ENCODE assay signal across 26 mouse cellular contexts in the genomic region with DNA sequence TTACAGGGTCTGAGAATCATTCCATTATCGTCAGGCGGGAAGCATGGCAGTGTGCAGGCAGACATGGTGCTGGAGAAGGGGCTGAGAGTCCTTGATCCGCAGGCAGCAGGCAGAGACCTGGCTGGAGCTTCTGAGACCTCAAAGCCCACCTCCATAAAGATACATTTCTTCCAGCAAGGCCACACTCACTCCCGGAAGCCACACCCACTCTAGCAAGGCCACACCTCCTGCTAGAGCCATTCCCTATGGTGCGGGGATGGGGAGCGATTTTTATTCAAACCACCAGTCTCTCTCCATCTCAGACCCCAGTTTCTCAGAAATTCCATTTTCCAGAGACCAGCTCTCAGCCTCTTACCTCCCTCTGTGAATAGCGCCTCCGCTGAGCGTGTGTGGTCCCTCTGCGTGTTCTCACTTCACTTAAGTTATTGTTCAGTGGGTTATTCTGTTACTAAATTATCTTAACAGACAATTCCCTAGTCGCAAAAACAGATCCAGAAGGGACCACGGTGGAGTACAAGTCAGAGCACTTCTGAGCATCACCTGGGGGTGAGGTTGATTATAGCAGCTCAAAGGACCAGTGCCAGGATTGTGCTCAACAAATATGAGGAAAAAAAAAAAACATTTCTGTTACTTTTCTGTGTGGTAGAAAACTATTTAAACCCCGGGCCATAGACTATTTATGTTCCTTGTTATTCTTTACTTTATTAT. TPM values are rescaled to one million over a fixed set of nuclear protein-coding genes. Genes with fewer than 3 reads are reported as not detected.
DNase-seq lines count a peak whose midpoint lies in the region; ATAC-seq and TF ChIP-seq lines count a peak whose summit lies in the region.
"Had no signal": no experiment of that assay in that cellular context is flagged by ENCODE, and none has a peak within 500 bp of the region (broad histone marks: within the 10 kb centered on the region; RNA-seq: fewer than 3 reads in every experiment).

No protein-coding gene starts in this region.

- no peaks in the 10 kb centered on the region for H3K36me3 ChIP-seq in hindbrain, postnatal 0 days (ENCODE audit: insufficient read depth, low read length)
- no peaks in the 10 kb centered on the region for H3K36me3 ChIP-seq in hindbrain, embryonic 12.5 days
- no peaks in the 10 kb centered on the region for H3K36me3 ChIP-seq in MEL (ENCODE audit: control insufficient read depth in 1 of 2, insufficient read depth in 2 of 2, low read length in 2 of 2)
- H3K36me3 ChIP-seq in limb, embryonic 15.5 days = no peaks in the 10 kb centered on the region

- no peak for TF ChIP-seq RAD21 in MEL (IDR thresholded peaks at IDR 0.05; ENCODE audit: low read depth, low read length)

- ATAC-seq in hindbrain, postnatal 0 days = no peak
- no peak for ATAC-seq in hindbrain, embryonic 12.5 days (ENCODE audit: low FRiP score)
- no peak for ATAC-seq in limb, embryonic 15.5 days (ENCODE audit: insufficient number of reproducible peaks, low FRiP score, low TSS enrichment, low read depth)
- ATAC-seq in frontal cortex, adult (ENCODE audit: low TSS enrichment) = no peak
- ATAC-seq: liver, embryonic 12.5 days; lung, postnatal 0 days; midbrain, embryonic 16.5 days; Patski had no signal

- no peak overlapping the region for H3K9ac ChIP-seq in hindbrain, postnatal 0 days (replicated peaks; ENCODE audit: low read length)
- no peak overlapping the region for H3K9ac ChIP-seq in hindbrain, embryonic 12.5 days
- no peak overlapping the region for H3K9ac ChIP-seq in MEL (ENCODE audit: control insufficient read depth, low read depth, low read length, poor library complexity, severe bottlenecking)
- no peak overlapping the region for H3K9ac ChIP-seq in limb, embryonic 15.5 days
- H3K9ac ChIP-seq: liver, embryonic 12.5 days had no signal

- H3K27ac ChIP-seq in hindbrain, postnatal 0 days = no peak overlapping the region
- no peak overlapping the region for H3K27ac ChIP-seq in hindbrain, embryonic 12.5 days
- no peak overlapping the region for H3K27ac ChIP-seq in MEL (ENCODE audit: control insufficient read depth, low read depth, low read length)
- H3K27ac ChIP-seq in limb, embryonic 15.5 days = no peak overlapping the region
- H3K27ac ChIP-seq: liver, embryonic 12.5 days; stomach, postnatal 0 days had no signal

- no peak for TF ChIP-seq EP300 in MEL (IDR thresholded peaks at IDR 0.05; ENCODE audit: low read depth in 1 of 2, low read length in 2 of 2)

- no peaks in the 10 kb centered on the region for H3K4me1 ChIP-seq in hindbrain, postnatal 0 days (ENCODE audit: insufficient read depth, low read length)
- H3K4me1 ChIP-seq in hindbrain, embryonic 12.5 days = no peaks in the 10 kb centered on the region
- no peaks in the 10 kb centered on the region for H3K4me1 ChIP-seq in MEL (ENCODE audit: control insufficient read depth in 1 of 2, insufficient read depth in 2 of 2, low read length in 2 of 2)
- H3K4me1 ChIP-seq in limb, embryonic 15.5 days = peaks cover 4% of the 10 kb centered on the region; the same call in 1 of the 2 replicates
- H3K4me1 ChIP-seq: liver, embryonic 12.5 days had no signal

- H3K4me2 ChIP-seq in hindbrain, postnatal 0 days (ENCODE audit: low read depth, low read length) = 0 out of 2 replicates have a peak overlapping the region, but pooled peaks have one; percentile 0
- H3K4me2 ChIP-seq in hindbrain, embryonic 12.5 days (replicated peaks) = no peak overlapping the region
- peak overlapping the region; percentile 5; the same call in 1 of the 2 replicates for H3K4me2 ChIP-seq in limb, embryonic 15.5 days
- H3K4me2 ChIP-seq: liver, embryonic 12.5 days had no signal

- no peak for TF ChIP-seq CTCF in hindbrain, postnatal 0 days (IDR thresholded peaks at IDR 0.05; ENCODE audit: low read depth)
- TF ChIP-seq CTCF in MEL (IDR thresholded peaks at IDR 0.05 in 2 of 3, conservative IDR thresholded peaks at IDR 0.05 in 1 of 3; ENCODE audit: control insufficient read depth in 1 of 3, insufficient read depth in 1 of 3, low read depth in 2 of 3, low read length in 3 of 3, poor library complexity in 1 of 3, severe bottlenecking in 1 of 3) = no peak

- peak; percentile 25 for DNase-seq in embryo, embryonic 10 days (ENCODE audit: low spot score)
- no peak for DNase-seq in embryo, embryonic 9.5 days (ENCODE audit: extremely low spot score)
- no peak for DNase-seq in hindbrain, postnatal 0 days (ENCODE audit: low spot score)
- DNase-seq in MEL (ENCODE audit: low read depth, low spot score) = peak; percentile 39
- DNase-seq in ovary, postnatal 14 days (ENCODE audit: low spot score) = no peak
- DNase-seq: adrenal gland, postnatal 36 days; cerebellum, adult 8-10 months; heart, adult 18-20 months; kidney, adult 18-20 months; right cerebral cortex, postnatal 14 days had no signal

- H3K4me3 ChIP-seq in hindbrain, postnatal 0 days (ENCODE audit: low read length) = no peak overlapping the region
- no peak overlapping the region for H3K4me3 ChIP-seq in hindbrain, embryonic 12.5 days
- peak overlapping the region in 1 of 2 experiments; percentile 8; a peak in 2 of 4 replicates for H3K4me3 ChIP-seq in MEL (ENCODE audit: control insufficient read depth in 1 of 2, insufficient read depth in 1 of 2, low read depth in 2 of 2, low read length in 2 of 2)
- H3K4me3 ChIP-seq in limb, embryonic 15.5 days = no peak overlapping the region
- H3K4me3 ChIP-seq: erythroblast, embryonic 14.5 days; liver, embryonic 12.5 days had no signal

- no peaks in the 10 kb centered on the region for H3K9me3 ChIP-seq in hindbrain, postnatal 0 days (ENCODE audit: low read length)
- H3K9me3 ChIP-seq in hindbrain, embryonic 12.5 days (replicated peaks) = no peaks in the 10 kb centered on the region
- H3K9me3 ChIP-seq in MEL (replicated peaks; ENCODE audit: insufficient read depth, low read length) = no peaks in the 10 kb centered on the region
- no peaks in the 10 kb centered on the region for H3K9me3 ChIP-seq in limb, embryonic 15.5 days
- H3K9me3 ChIP-seq: liver, embryonic 12.5 days had no signal

- no peak for TF ChIP-seq POLR2A in MEL (IDR thresholded peaks at IDR 0.05; ENCODE audit: control insufficient read depth in 1 of 2, insufficient read depth in 1 of 2, low read depth in 1 of 2, low read length in 2 of 2, poor library complexity in 1 of 2)

- no peaks in the 10 kb centered on the region for H3K27me3 ChIP-seq in hindbrain, postnatal 0 days (ENCODE audit: insufficient read depth, low read length)
- H3K27me3 ChIP-seq in hindbrain, embryonic 12.5 days = no peaks in the 10 kb centered on the region
- H3K27me3 ChIP-seq in MEL (ENCODE audit: control insufficient read depth in 1 of 2, insufficient read depth in 2 of 2, low read length in 2 of 2) = peaks cover 0 to 4% of the 10 kb centered on the region in 2 experiments; a peak in 2 of 4 replicates
- H3K27me3 ChIP-seq in limb, embryonic 15.5 days = no peaks in the 10 kb centered on the region
- H3K27me3 ChIP-seq: liver, embryonic 12.5 days; Patski had no signal

- WGBS in hindbrain, postnatal 0 days = 52% methylated on average over 13 of the region's 13 CpGs
- WGBS in hindbrain, embryonic 12.5 days = 50% methylated on average over 13 of the region's 13 CpGs
- WGBS in limb, embryonic 15.5 days = 44% methylated on average over 13 of the region's 13 CpGs

- H3K79me2 ChIP-seq in MEL (ENCODE audit: control insufficient read depth, insufficient read depth, low read length, poor library complexity) = no peaks in the 10 kb centered on the region

RNA-seq across cellular contexts. Expression of a gene that starts 12.0 kb away (rescaled TPM):
- 6.3 and 6.9 TPM in 2 replicates for total RNA-seq in hindbrain, postnatal 0 days (2014; rRNA removed)
- polyA plus RNA-seq in hindbrain, postnatal 0 days (2015; fragmentation: Nextera tagmentation; extraction: Ambion mirVana) = 4.7 and 6.1 TPM in 2 replicates
- polyA plus RNA-seq in hindbrain, embryonic 12.5 days (2016; fragmentation: Nextera tagmentation; extraction: Ambion mirVana) = 2.0 and 3.0 TPM in 2 replicates
- total RNA-seq in MEL (2012; rRNA removed) = 0.27 TPM in 1 of 2 replicates, not detected in the other
- under 1 TPM in 1 of 2 experiments, not detected in 1; 0.63 TPM for polyA plus RNA-seq in MEL (2012; ENCODE audit: insufficient read depth in 1 of 2, insufficient read length in 2 of 2, low read depth in 1 of 2, low replicate concordance in 2 of 2, missing spikeins in 1 of 2)
- polyA plus RNA-seq in limb, embryonic 15.5 days (2015; fragmentation: Nextera tagmentation; extraction: Ambion mirVana) = 2.6 and 3.2 TPM in 2 replicates

RNA-seq across cellular contexts. Expression of a gene that starts 14.3 kb away (rescaled TPM):
- total RNA-seq in hindbrain, postnatal 0 days (2014; rRNA removed) = 0.63 and 1.0 TPM in 2 replicates
- 0.25 and 0.32 TPM in 2 replicates for polyA plus RNA-seq in hindbrain, postnatal 0 days (2015; fragmentation: Nextera tagmentation; extraction: Ambion mirVana)
- polyA plus RNA-seq in hindbrain, embryonic 12.5 days (2016; fragmentation: Nextera tagmentation; extraction: Ambion mirVana) = 0.13 and 0.17 TPM in 2 replicates
- total RNA-seq in MEL (2012; rRNA removed) = 8.2 and 11.5 TPM in 2 replicates
- polyA plus RNA-seq in MEL (2012; ENCODE audit: insufficient read depth in 1 of 2, insufficient read length in 2 of 2, low read depth in 1 of 2, low replicate concordance in 2 of 2, missing spikeins in 1 of 2) = 10 to 100 TPM in 1 of 2 experiments, not detected in 1; 33.3 TPM
- 0.66 and 1.1 TPM in 2 replicates for polyA plus RNA-seq in limb, embryonic 15.5 days (2015; fragmentation: Nextera tagmentation; extraction: Ambion mirVana)
- total RNA-seq: gastrocnemius, adult 8-10 months; left cerebral cortex, postnatal 10 days had no signal
- polyA plus RNA-seq: erythroblast, embryonic 14.5 days; midbrain, embryonic 16.5 days had no signal

RNA-seq across cellular contexts. Expression of a gene that starts 33.2 kb away (rescaled TPM):
- total RNA-seq in hindbrain, postnatal 0 days (2014; rRNA removed) = 51.5 and 53.0 TPM in 2 replicates
- 178 and 204 TPM in 2 replicates for polyA plus RNA-seq in hindbrain, postnatal 0 days (2015; fragmentation: Nextera tagmentation; extraction: Ambion mirVana)
- 66.7 and 72.0 TPM in 2 replicates for polyA plus RNA-seq in hindbrain, embryonic 12.5 days (2016; fragmentation: Nextera tagmentation; extraction: Ambion mirVana)
- total RNA-seq in MEL (2012; rRNA removed) = 14.4 and 16.2 TPM in 2 replicates
- 10 to 100 TPM in 1 of 2 experiments, not detected in 1; 46.1 TPM for polyA plus RNA-seq in MEL (2012; ENCODE audit: insufficient read depth in 1 of 2, insufficient read length in 2 of 2, low read depth in 1 of 2, low replicate concordance in 2 of 2, missing spikeins in 1 of 2)
- polyA plus RNA-seq in limb, embryonic 15.5 days (2015; fragmentation: Nextera tagmentation; extraction: Ambion mirVana) = 58.8 and 63.3 TPM in 2 replicates

RNA-seq across cellular contexts. Expression of a gene that starts 50.3 kb away (rescaled TPM):
- total RNA-seq in hindbrain, postnatal 0 days (2014; rRNA removed) = 3.5 and 3.9 TPM in 2 replicates
- polyA plus RNA-seq in hindbrain, postnatal 0 days (2015; fragmentation: Nextera tagmentation; extraction: Ambion mirVana) = 2.4 and 2.8 TPM in 2 replicates
- 0.56 and 0.76 TPM in 2 replicates for polyA plus RNA-seq in hindbrain, embryonic 12.5 days (2016; fragmentation: Nextera tagmentation; extraction: Ambion mirVana)
- total RNA-seq in MEL (2012; rRNA removed) = not detected in 2 replicates
- polyA plus RNA-seq in MEL (2012; ENCODE audit: insufficient read depth in 1 of 2, insufficient read length in 2 of 2, low read depth in 1 of 2, low replicate concordance in 2 of 2, missing spikeins in 1 of 2) = not detected
- 0.05 and 0.07 TPM in 2 replicates for polyA plus RNA-seq in limb, embryonic 15.5 days (2015; fragmentation: Nextera tagmentation; extraction: Ambion mirVana)
- total RNA-seq: adrenal gland, postnatal 36 days; common myeloid progenitor, adult 5-6 weeks; gastrocnemius, adult 8-10 months; heart, adult 18-20 months; megakaryocyte progenitor cell, adult 5-6 weeks had no signal
- polyA plus RNA-seq: erythroblast, embryonic 14.5 days; heart, embryonic 16.5 days; liver, embryonic 12.5 days; lung, postnatal 0 days; Patski; spleen, adult 2 months had no signal

RNA-seq across cellular contexts. Expression of a gene that starts 55.3 kb away (rescaled TPM):
- not detected in 2 replicates for total RNA-seq in hindbrain, postnatal 0 days (2014; rRNA removed)
- polyA plus RNA-seq in hindbrain, postnatal 0 days (2015; fragmentation: Nextera tagmentation; extraction: Ambion mirVana) = not detected in 2 replicates
- not detected in 2 replicates for polyA plus RNA-seq in hindbrain, embryonic 12.5 days (2016; fragmentation: Nextera tagmentation; extraction: Ambion mirVana)
- total RNA-seq in MEL (2012; rRNA removed) = not detected in 2 replicates
- polyA plus RNA-seq in MEL (2012; ENCODE audit: insufficient read depth in 1 of 2, insufficient read length in 2 of 2, low read depth in 1 of 2, low replicate concordance in 2 of 2, missing spikeins in 1 of 2) = not detected
- not detected in 2 replicates for polyA plus RNA-seq in limb, embryonic 15.5 days (2015; fragmentation: Nextera tagmentation; extraction: Ambion mirVana)
- total RNA-seq: adrenal gland, postnatal 36 days; common myeloid progenitor, adult 5-6 weeks; gastrocnemius, adult 8-10 months; heart, adult 18-20 months; layer of hippocampus, postnatal 10 days; left cerebral cortex, postnatal 10 days had no signal
- polyA plus RNA-seq: heart, embryonic 16.5 days; liver, embryonic 12.5 days; lung, postnatal 0 days; midbrain, embryonic 16.5 days; stomach, postnatal 0 days had no signal

Comparison
In these comparisons a context has a peak if more than half of its experiments do, and no peak if none do; other contexts are left out.
1. DNase-seq: peak in embryo, embryonic 10 days (single experiment) and MEL (single experiment); none in embryo, embryonic 9.5 days (single experiment), hindbrain, postnatal 0 days (single experiment) and ovary, postnatal 14 days (single experiment).